Mouse (Mus musculus) adrenal gland, postnatal 10 days (tissue): Measurements from ENCODE around the gene Sult1a1. TPM values are rescaled to one million over a fixed set of nuclear protein-coding genes. Genes with fewer than 3 reads are reported as not detected.
A peak's percentile ranks its signal among the peaks of the same experiment; 100 is the strongest.
"Not testable (repeated sequence)": the region's sequence is repeated elsewhere in the genome, so short reads cannot be mapped to it uniquely, and the experiment has no call there.

Experiments used
- DNase-seq: peaks from one replicate; pipeline ENCODE4 v3.0.0; 2021; ENCODE audit warnings: mixed read lengths
- total RNA-seq, 2 experiments: library from RNA; stranded (reverse); gene quantifications; 2 replicates each; pipeline ENCODE4 v1.2.3; 2021

Sult1a1 gene
- total RNA-seq, 2 experiments from 2014 or later, result 53.9 to 125 TPM

GRCm38 (mm10) chr7:126696886-126697285 lies 20.7 kb upstream of the Sult1a1 start:
- no peak for DNase-seq

DNA sequence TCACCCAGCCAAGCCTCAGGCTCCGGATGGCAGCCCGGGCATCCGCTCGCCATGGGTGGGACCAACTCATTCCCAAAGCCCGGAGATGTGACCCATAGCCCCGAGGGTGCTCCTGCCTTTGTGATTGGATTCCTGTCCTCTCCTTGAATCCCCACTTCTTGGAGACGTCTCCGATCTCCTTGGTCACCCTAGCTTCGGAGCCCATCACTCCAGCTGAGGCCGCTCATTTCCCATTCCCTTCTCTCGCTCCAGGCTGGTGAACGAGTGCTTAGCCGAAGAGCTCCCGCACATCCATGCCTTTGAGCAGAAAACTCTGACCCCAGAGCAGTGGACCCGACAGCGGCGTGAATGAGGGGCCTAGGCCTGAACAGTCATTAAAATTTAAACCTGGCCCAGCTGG lies 20.1 kb upstream of the Sult1a1 start:
- DNase-seq, result no peak

GRCm38 (mm10) chr7:126695631-126696207 lies 19.5 kb upstream of the Sult1a1 start, which contains the start of gene Slx1b:
Slx1b (minus strand) TSS chr7:126695784.
- DNase-seq, result peak; percentile 96

DNA sequence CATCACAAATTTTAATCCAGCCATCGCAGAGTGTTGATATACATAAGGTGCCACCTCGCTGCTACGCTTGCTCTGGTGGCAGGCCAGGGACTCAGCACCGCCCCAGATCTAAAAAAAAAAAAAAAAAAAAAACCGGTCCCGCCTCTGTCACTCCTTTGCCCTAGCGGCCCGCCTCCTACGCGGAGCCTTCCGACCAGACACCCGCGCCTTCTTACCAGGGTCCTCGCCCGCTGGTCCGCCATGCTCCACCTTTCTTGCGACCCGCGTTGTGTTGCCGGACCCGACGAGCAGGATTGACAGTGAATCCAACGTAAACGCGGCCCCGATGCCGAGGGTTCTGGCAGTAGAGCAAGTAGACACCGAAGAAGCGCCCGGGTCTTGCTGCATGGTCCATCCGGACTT lies 19.0 kb upstream of the Sult1a1 start, which contains the start of gene Bola2:
TSS of gene Bola2 (plus strand) at position 192 of the 402 bp plus-strand sequence.
- peak; percentile 83 for DNase-seq

DNA sequence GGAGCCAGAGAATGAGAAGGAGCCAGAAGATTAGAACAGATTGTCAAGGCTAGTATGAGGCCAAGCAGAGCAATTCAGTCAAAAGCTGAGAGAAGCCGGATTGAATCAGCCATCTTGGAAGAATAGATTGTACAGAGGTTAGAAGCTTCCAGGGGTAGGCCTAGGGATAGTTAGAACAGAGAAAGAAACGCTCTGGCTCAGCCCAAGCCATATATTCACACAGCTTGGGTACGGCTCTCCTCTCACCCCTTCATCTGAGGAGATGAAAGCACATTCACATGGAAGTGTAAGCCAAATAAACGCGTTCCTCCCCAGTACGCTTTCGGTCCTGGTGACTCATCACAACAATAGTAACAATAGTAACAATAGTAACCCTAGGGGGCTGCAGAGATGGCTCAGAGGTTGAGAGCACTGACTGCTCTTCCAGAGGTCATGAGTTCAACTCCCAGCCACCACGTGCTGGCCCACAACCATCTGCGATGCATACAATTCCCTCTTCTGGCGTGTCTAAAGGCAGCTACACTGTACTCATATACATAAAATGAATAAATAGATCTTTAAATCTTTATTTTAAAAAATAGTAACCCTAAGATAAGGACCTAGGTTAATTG lies 18.3 kb upstream of the Sult1a1 start:
- no peak for DNase-seq

DNA sequence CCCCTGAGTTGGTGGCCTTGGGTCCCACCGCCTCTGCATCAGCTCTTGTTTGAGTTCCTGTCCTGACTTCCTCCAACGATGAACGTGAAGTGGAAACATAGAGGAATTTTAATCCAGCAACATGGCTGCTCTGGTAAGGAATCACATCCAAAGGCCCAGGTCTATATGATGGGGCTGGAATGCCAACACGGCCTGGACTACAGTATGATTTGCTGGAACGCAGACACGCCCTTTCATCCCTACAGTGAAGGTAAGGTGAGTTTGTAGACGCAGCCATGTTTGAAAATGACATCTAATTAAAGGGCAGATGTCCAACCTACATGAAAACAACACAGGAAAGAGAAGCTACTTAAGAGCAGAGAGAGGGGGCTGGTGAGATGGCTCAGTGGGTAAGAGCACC lies 17.5 kb upstream of the Sult1a1 start:
- DNase-seq, result no peak

DNA sequence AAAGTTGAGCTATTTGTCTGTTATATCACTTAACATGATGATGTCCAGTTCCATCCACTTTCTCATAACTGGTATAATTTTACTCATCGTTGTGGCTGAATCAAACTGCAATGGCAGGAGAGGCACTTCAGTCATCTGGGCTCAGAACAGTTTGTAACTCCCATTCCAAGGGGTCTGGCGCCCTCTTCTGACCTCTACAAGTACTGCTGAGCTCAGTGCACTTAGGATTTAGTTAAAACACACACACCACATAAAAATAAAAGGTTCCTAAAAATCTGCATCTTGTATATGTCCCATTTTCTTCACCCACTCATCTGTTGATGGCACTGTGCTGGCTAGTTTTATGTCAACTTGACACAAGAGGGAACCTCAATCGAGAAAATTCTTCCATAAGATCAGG lies 17.0 kb upstream of the Sult1a1 start:
- peak; percentile 92 for DNase-seq

- no peak for DNase-seq
These were observed 16.2 kb upstream of the Sult1a1 start for GRCm38 (mm10) chr7:126692426-126692825.

DNA sequence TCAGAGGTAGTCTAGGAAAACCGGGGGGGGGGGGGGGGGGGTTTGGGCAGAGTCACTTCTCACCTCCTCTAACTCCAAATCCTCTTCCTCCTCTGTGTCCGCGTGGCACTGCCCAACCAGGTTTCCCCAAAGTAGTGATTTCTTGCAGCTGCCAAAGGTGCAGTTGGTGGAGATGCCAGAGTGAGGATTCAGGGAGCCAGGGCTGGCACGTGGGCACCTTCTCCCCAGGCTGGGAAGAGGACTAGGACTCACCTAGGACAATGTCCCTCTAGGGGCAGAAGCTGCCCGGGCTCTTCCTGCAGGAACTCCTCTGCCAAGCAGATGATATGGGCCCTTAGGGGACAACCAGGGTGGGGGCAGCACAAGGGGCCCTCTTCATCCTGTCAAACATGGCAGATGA lies 15.4 kb upstream of the Sult1a1 start:
- DNase-seq, result no peak

- DNase-seq, result no peak
These were observed 14.5 kb upstream of the Sult1a1 start for GRCm38 (mm10) chr7:126690737-126691136.

- DNase-seq, result peak; percentile 18
These were observed 12.8 kb upstream of the Sult1a1 start for GRCm38 (mm10) chr7:126689021-126689420.

GRCm38 (mm10) chr7:126688156-126688555 lies 11.9 kb upstream of the Sult1a1 start:
- DNase-seq, result not testable (repeated sequence)

GRCm38 (mm10) chr7:126681221-126681620 lies 5.0 kb upstream of the Sult1a1 start:
- no peak for DNase-seq

- DNase-seq, result no peak
These were observed 3.5 kb upstream of the Sult1a1 start for GRCm38 (mm10) chr7:126679683-126680082.

DNA sequence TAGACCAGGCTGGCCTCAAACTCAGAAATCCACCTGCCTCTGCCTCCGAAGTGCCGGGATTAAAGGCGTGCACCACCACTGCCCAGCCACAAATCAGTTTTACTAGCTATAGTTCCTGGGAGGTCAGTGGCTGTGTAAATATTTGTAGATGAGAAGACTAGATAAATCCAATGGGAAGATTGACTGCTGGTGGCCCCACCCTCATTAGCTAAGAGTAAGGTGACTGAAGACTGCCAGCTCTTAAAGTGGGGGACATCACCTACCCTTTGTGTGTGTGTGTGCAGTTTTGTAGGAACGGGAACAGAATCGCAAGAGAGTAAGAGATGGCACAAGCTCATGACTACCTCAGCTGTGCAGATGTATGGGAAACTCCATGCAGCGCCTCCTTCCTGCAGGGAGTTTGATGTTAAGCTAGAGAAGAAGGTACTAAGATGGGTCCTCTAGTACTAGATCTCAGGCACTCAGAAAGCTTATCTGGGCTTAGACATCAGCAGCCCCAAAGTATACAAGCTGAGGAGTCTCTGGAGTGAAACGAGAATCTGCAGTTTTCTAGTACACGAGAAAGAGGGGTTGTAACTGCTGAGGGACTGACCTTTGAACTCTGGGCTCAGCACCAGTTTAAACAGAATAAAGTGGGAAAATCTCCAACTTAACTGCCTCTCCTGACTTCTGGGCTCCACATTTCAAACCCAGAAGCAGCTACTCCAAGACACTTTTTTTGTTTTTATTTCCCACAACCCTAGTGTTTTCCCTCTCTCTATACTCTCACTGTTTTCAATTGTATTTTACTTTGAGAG lies 2.5 kb upstream of the Sult1a1 start:
- DNase-seq, result no peak

DNA sequence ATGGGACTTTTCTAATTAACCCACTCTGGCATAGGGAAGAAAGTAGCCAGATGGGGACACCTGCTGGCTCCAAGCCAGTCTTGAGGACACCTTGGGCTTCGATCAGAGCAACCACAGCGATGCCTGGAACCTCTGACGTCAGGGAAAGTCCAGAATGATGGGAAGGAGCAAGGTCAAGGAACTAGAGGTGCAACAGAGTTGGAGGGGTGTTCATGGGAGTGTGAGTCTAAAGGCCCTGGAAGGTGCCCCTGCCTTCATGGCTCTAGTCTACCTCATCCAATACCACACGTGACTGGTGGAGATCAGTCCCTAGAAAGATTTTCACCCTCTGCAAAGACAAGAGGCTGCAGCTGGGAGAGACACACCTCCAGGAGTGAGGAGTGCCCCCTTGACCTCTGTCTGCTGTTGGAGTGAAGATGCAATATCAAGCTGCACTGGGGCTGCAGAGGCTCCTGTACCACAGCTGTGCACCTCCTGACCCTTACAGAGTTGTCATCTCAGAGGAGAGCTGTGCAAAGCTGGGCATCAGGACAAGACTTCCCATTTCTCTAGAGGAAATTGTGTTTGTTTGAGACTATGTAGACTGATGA lies 494 bp upstream of the Sult1a1 start:
- DNase-seq, result no peak

DNA sequence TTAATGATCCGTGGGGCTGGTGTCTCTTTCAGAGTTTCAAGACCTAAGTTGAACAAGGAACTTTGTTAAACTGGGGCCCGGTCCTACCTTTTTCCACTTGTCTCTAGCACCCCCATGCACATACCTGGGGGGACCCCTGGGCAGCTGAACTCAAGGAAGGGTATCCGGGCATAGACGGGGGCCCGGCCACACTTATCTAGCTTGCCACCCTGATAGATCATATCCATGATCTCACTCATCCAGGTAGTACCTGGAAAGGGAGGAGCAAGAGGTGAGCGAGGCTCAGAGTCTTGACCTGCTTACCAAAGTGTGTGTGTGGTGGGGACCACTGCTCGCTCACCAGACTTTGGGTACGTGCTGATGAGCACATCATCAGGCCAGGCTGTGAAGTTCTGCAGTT lies 1.1 kb downstream of the Sult1a1 start:
- DNase-seq, result no peak

DNA sequence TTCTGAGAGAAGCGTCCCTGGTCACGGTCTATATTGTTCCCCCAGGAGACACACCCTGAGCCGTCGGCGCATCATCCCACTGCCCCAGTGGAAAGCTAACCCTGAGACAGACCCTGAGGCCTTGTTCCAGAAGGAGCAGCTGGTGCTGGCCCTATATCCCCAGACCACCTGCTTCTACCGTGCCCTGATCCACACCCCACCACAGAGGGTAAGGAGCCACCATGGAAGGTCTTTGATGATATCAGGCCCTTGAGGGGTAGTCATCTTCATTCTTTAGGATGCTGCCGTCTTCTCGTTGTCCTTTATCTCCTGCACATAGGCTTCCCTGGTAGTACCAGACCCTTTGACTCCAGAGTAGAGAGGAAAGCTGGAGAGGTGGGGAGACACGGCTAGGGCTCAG lies 4.1 kb downstream of the Sult1a1 start:
- DNase-seq, result no peak

GRCm38 (mm10) chr7:126670152-126670551 lies 6.1 kb downstream of the Sult1a1 start:
- DNase-seq, result no peak

DNA sequence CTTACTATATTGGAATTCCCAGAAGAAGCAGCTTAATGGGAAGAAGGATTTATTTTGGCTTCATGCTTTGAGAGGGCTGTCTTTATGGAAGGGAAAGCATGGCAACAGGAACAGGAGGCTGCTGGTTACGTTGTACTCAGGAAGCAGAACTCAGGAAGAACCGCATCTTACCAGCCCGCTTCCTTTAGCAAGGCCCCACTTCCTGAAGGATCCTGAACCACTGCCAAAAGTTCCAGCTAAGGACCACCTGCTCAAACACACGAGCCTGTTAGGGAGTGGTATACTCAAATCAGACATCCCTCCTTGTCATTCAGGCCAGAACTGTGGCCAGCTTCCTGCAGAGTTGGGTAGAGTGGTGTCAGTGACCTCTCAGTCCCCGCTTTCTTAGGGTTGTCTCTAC lies 7.8 kb downstream of the Sult1a1 start:
- DNase-seq, result peak; percentile 14

- DNase-seq, result no peak
These were observed 8.6 kb downstream of the Sult1a1 start for GRCm38 (mm10) chr7:126667495-126668090.

DNA sequence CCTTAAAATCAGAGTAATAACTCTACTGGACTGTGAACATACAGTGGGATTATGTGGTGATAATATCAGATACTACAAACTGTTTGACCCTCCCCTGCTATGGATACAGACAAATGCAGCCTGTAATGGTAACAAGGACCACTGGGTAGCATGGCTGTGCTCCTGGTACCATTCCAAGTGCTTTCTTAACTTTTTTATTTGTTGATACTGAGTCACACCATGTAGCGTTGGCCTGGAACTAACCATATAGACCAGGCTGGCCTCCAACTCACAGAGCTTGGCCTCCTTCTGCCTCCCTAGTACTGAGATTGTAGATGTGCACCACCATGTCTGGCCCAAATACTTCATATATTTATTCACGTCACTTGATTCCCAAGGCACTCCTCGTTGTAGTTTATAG lies 11.0 kb downstream of the Sult1a1 start:
- DNase-seq, result peak; percentile 47

DNA sequence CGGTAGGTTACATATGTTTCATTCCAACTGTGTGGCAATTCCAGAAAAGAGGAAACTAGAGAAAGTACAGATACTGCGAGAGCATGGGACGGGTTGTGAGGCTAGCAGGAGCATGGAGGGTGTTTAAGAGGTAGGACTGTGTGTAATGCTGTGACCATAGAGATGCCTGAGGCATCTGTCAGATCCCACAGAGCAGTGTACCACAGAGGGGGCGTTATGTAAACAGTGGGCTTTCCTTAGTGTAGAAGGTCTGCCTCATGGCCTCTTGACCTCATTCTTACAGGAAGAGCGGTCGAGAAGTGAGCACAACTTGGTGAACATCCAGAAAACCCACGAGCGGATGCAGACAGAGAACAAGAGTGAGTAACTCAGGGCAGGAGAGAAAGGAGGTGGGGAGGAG lies 12.6 kb downstream of the Sult1a1 start:
- no peak for DNase-seq
